Mouse (Mus musculus) heart, embryonic 14.5 days (tissue): ENCODE measurements around the gene Snx21. TPM values are rescaled to one million over a fixed set of nuclear protein-coding genes. Genes with fewer than 3 reads are reported as not detected.

ENCODE experiments used
- polyA plus RNA-seq: library from polyadenylated mRNA; unstranded; fragments of >200 nt; fragmentation: Nextera tagmentation; extraction: Ambion mirVana; gene quantifications from 2 replicates; pipeline ENCODE4 v1.2.1, GENCODE M21; 2014

The Snx21 gene
- polyA plus RNA-seq, 1 experiment from 2014 or later: 38.0 TPM

Other genes starting within 250 kb of the Snx21 start
- gene Wfdc2, start 223.4 kb upstream of the Snx21 start, polyA plus RNA-seq: 1.3 and 6.2 TPM in 2 replicates
- not detected in 2 replicates for gene Spint3, start 212.4 kb upstream of the Snx21 start, polyA plus RNA-seq
- 0.35 and 0.43 TPM in 2 replicates for gene Wfdc6a, start 200.4 kb upstream of the Snx21 start, polyA plus RNA-seq
- gene Eppin, start 192.2 kb upstream of the Snx21 start, polyA plus RNA-seq: not detected in 2 replicates
- gene Wfdc6b, start 172.3 kb upstream of the Snx21 start, polyA plus RNA-seq: not detected in 2 replicates
- not detected in 2 replicates for gene Wfdc8, start 172.2 kb upstream of the Snx21 start, polyA plus RNA-seq
- gene Wfdc16, start 147.0 kb upstream of the Snx21 start, polyA plus RNA-seq: not detected in 2 replicates
- not detected in 2 replicates for gene Wfdc10, start 129.8 kb upstream of the Snx21 start, polyA plus RNA-seq
- gene Wfdc9, start 129.2 kb upstream of the Snx21 start, polyA plus RNA-seq: not detected in 2 replicates
- not detected in 2 replicates for gene Wfdc11, start 111.7 kb upstream of the Snx21 start, polyA plus RNA-seq
- gene Wfdc13, start 100.7 kb upstream of the Snx21 start, polyA plus RNA-seq: 0.19 TPM in 1 of 2 replicates, not detected in the other
- not detected in 2 replicates for gene Spint4, start 87.3 kb upstream of the Snx21 start, polyA plus RNA-seq
- gene Spint5, start 70.5 kb upstream of the Snx21 start, polyA plus RNA-seq: not detected in 2 replicates
- 0.51 and 0.65 TPM in 2 replicates for gene Wfdc3, start 39.9 kb upstream of the Snx21 start, polyA plus RNA-seq
- gene Dnttip1, start 39.8 kb upstream of the Snx21 start, polyA plus RNA-seq: 51.1 and 53.8 TPM in 2 replicates
- 349 and 388 TPM in 2 replicates for gene Ube2c, start 15.9 kb upstream of the Snx21 start, polyA plus RNA-seq
- 0.59 and 1.7 TPM in 2 replicates for gene Tnnc2, start 5.9 kb upstream of the Snx21 start, polyA plus RNA-seq
- gene Acot8, start 19.1 kb downstream of the Snx21 start, polyA plus RNA-seq: 12.7 and 13.9 TPM in 2 replicates
- 5.4 and 5.9 TPM in 2 replicates for gene Zswim3, start 19.3 kb downstream of the Snx21 start, polyA plus RNA-seq
- 8.6 TPM in 2 replicates for gene Zswim1, start 36.9 kb downstream of the Snx21 start, polyA plus RNA-seq
- gene Spata25, start 42.7 kb downstream of the Snx21 start, polyA plus RNA-seq: not detected in 2 replicates
- gene Ctsa, start 47.0 kb downstream of the Snx21 start, polyA plus RNA-seq: 178 TPM in 2 replicates
- 54.6 and 55.1 TPM in 2 replicates for gene Neurl2, start 47.6 kb downstream of the Snx21 start, polyA plus RNA-seq
- 9.6 and 10.4 TPM in 2 replicates for gene Pltp, start 71.9 kb downstream of the Snx21 start, polyA plus RNA-seq
- 58.0 and 58.8 TPM in 2 replicates for gene Pcif1, start 93.5 kb downstream of the Snx21 start, polyA plus RNA-seq
- gene Zfp335, start 125.9 kb downstream of the Snx21 start, polyA plus RNA-seq: 6.8 and 6.9 TPM in 2 replicates
- gene Mmp9, start 155.0 kb downstream of the Snx21 start, polyA plus RNA-seq: 0.09 TPM in 1 of 2 replicates, not detected in the other
- gene Slc12a5, start 175.0 kb downstream of the Snx21 start, polyA plus RNA-seq: 0.62 and 0.71 TPM in 2 replicates
- gene Ncoa5, start 249.0 kb downstream of the Snx21 start, polyA plus RNA-seq: 34.1 and 35.7 TPM in 2 replicates